Mouse (Mus musculus) layer of hippocampus, adult 11-12 months (tissue): Measurements from ENCODE around the gene Cacna1c.

Source experiments
- DNase-seq: peaks from one replicate; pipeline ENCODE4 v3.0.0; 2022; ENCODE audit warnings: low spot score

Cacna1c gene

GRCm38 (mm10) chr6:118848640-118849039 is 347.6 kb downstream of the Cacna1c start:
- no peak for DNase-seq

- no peak for DNase-seq
These were observed 348.5 kb downstream of the Cacna1c start for GRCm38 (mm10) chr6:118847751-118848150.

DNA sequence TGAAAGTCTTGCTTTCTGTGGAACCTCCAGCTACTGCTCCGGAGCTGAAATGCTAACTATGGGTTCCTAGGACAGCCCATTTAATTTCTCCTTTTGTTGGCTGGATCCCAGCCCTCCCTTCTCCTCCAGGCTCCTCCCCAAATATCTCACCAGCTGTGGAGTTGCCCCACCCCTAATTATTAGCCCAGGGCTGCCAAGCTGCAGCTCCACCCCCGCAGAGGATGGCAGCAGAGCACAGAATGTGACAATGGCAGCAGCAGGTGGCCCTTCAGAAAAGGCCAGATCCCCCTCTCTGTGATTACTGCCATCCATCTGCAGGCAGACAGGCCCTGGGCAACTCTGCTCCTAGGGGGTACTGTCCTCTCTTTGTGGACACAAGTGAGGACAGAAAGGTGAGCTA is 350.4 kb downstream of the Cacna1c start:
- peak; percentile 53 for DNase-seq

DNA sequence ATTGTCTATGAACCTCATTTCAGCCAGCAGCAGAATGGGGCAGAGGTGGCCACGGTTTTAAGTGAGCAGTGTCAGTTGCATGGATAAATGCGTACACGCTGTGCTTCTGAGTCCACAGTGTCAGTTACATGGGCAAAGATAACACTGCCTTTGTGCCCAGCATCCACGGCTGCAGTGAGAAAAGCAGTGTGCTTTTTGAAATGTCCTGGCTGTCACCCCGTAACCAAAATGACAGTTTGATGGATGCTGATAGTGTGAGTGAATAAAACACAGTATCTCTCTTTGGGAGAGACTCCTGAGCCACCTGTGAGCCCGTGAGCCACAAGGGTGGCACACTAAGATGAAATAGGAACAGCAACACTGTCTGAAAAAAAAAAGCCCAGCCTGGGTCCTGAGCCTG is 351.0 kb downstream of the Cacna1c start:
- no peak for DNase-seq

GRCm38 (mm10) chr6:118843566-118843965 is 352.7 kb downstream of the Cacna1c start:
- DNase-seq = no peak

DNA sequence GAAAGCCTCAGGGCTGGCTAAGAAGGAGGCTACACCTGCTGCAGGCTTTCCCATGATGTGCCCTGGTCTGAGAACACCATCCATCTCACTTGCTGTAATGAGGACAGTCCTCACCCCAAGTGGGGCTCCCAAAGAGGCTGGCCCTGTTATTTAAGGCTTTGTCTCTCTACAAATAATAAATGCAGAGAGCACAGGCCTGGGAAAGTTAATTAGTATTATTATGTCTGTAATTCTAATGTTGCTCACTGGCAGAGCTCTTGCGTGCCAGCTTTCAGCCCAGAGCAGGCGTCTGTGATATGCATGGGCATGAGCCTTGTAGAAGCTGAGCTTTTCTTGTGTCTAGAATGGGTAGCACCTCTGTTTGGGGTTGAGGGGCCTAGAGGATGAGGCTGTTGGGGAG is 354.3 kb downstream of the Cacna1c start:
- no peak for DNase-seq

DNA sequence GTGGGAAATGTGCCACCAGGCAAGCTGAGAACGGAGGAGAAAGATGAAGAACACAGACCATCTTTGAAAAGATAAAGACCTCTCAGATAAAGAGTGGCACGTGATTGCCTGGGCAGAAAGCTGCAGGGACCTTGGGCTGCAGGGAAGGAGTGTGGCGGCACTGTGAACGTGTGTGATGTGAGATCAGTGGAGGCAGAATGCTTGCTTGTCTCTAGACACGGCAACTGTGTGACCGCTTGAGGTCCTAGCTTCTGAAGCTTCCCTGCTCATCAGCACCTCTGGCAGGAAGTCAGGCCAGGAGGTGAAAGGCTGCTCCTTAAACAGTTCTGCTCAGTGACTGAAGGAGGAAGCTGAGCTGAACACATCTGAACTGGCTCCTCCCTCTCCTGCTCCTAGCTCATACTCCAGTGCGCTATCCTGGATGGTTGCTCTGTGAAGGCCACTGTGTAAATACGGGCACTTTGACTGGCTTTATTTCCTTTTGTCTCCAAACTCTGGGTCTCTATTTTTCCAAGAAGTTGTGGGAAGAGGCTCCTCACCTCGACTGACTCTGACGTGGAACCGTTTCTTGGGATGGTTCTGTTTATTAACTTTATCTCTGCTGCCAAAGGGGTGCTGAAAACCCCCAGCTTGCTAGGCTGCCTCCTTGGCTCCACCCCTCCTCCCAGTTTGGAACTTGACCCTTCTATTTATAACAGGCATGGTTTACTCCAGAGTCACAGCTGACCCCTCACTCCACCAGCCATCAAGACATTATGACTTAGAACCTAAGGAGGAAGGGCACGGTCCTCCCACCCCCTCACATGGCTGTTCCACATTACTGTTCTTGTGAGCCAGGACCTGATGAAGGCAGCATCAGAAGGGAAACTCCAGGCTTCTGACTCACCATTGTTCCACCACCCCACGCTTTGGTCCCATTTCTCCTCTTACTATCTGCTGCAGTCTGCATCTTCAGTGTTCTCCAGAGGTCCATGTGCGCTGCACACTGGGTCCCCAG is 357.0 kb downstream of the Cacna1c start:
- DNase-seq = no peak

DNA sequence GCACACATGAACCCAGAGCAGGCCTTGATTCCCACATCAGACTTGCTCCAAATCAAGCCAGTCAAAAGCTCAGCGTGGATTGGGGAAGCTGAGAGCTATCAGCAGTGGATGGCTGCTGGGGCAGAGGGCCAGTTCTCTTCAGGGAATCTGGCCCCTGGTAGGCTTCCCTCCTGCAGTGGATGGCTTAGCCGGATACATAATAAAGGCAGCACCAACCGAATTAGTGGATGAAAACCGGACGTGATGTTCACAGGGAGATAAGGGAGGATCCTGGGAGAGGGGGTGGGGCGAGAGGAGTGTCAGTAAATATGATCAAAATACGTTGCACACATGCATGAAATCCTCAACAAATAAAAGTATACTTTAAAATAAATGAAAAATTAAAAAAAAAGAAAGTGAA is 359.5 kb downstream of the Cacna1c start:
- DNase-seq = no peak

GRCm38 (mm10) chr6:118834046-118834445 is 362.2 kb downstream of the Cacna1c start:
- no peak for DNase-seq

DNA sequence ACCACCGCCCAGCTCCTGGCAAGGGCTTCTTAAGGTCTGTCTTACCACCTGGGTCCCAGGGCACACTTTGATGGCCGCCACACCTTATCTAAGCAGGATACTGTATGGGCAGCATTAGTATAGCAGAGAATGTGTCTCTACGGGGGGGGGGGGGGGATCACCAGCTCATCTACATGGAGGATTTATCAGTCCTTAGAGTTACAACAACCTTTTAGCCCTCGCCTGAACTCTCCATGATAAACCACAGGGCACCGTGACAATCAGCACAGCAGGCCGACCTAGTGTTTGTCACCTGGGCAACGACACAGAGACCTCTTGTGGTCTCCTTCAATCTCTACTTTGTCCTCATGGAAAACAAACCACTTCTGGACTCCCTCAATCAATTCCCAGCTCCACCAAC is 363.2 kb downstream of the Cacna1c start:
- DNase-seq = no peak

DNA sequence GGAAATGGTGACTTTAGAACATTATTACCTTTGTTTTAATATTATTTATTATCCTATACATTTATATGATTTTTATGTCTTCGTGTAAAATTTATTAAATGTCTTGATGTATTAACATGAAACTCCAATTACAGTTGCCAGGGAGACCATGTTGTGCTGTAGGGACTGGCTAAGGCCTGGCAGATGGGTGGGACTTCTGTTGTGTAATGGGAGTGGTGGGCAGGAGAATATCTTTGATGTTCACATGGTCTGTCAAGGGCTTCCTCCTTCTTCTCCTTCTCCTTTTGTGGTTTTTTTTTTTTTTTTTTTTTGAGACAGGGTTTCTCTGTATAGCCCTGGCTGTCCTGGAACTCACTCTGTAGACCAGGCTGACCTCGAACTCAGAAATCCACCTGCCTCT is 363.6 kb downstream of the Cacna1c start:
- DNase-seq = no peak

DNA sequence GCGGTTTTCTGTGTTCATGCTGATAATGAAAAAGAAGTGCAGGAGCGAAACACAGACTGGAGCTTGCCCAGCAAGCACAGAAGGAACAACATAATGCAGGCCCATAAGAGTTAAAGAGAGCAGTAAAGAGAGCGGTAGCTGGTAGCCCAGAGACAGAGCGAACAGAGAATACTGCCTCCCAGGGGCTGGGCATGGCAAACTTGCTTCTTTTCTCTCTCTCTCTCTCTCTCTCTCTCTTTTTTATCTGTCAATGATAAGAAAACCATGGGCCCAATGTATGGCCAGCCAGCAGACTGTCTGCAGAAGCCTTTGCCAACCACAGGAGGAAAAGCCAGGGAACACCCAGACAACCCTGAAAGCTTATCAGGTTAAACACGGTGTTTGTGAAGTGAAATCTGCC is 365.4 kb downstream of the Cacna1c start:
- no peak for DNase-seq

DNA sequence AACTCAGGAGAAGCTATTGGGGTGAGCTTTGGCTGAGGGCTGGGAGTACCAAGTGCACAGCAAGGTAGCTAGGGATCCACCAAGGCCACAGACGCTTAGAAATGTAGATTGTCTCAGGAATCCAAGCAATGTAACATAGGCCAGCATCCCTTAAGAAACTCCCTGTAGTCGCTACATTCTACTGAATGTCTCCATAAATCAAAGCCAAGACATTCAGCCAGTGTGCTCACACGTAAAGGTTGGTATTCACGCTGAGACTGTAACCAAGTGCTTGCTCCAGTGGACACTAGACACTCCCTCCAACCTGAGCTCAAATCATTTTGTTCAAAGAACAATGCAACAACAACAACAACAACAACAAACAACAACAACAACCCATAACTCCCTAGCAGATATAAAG is 368.0 kb downstream of the Cacna1c start:
- DNase-seq = no peak

- DNase-seq = no peak
These were observed 368.7 kb downstream of the Cacna1c start for GRCm38 (mm10) chr6:118827560-118827959.

GRCm38 (mm10) chr6:118825400-118825871 is 370.8 kb downstream of the Cacna1c start:
- no peak for DNase-seq

DNA sequence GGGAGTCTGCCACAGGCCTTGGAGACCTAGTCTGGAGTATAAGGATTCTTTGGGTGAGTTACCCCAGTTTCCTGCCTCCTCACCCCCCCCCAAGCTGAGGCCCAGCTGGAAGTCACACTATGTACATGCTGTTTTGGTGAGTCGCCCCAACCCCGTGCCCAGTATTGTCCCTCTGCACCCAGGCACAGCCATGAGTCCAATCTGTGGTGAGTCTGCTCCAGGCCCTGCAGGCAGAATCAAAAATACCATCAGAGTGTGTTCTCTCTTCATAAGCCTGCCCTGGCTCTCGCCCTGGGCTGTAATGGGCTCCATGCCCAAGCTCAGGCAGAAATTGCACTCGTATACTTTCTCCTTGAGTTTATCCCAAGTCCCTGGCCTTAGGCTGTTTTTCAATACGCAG is 374.7 kb downstream of the Cacna1c start:
- DNase-seq = no peak

- DNase-seq = no peak
These were observed 376.6 kb downstream of the Cacna1c start for GRCm38 (mm10) chr6:118819657-118820056.

- no peak for DNase-seq
These were observed 378.2 kb downstream of the Cacna1c start for GRCm38 (mm10) chr6:118817928-118818503.

- no peak for DNase-seq
These were observed 380.0 kb downstream of the Cacna1c start for GRCm38 (mm10) chr6:118816253-118816652.

DNA sequence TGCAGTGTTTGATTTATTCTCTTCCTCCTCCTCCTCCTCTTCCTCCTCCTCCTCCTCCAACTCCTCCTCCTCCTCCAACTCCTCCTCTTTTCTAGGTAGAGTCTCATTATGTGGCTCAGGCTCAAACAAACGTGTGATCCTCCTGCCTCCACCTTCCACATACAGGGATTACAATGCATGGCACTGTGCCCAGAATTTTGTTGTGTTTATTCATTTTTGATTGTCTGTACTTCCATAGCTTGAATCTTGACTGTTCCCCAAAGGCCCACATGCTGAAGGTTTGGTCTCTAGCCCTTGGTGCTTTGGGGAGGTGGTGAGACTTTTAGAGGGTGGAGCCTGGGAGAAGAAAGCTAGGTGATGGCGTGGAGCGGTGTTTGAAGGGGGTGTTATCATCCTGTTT is 383.7 kb downstream of the Cacna1c start:
- DNase-seq = no peak

GRCm38 (mm10) chr6:118812007-118812406 is 384.2 kb downstream of the Cacna1c start:
- DNase-seq = no peak

- no peak for DNase-seq
These were observed 385.4 kb downstream of the Cacna1c start for GRCm38 (mm10) chr6:118810834-118811233.

DNA sequence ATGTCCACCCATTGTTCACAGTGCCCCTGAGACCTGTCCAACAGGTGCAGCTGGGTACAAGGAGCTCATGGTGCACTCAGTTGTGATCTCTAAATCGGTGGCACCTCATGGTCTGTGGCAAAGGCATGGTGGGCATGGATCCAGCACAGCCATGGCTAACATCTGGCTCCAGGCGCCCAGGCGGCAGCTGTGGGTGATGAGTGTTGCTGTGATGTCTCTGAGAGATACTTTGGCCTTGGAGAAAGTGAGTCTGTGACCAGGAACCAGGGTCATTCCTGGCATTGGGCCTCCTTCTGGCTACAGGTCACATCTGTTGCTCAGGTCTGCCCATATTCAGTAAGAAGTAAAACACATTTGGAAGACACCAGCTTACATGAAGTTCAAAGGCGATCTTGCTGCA is 391.1 kb downstream of the Cacna1c start:
- DNase-seq = no peak
